Mouse (Mus musculus) thymus, postnatal 10 days (tissue): ENCODE results near the gene Dock2.
"Not testable (repeated sequence)": the region's sequence is repeated elsewhere in the genome, so short reads cannot be mapped to it uniquely, and the experiment has no call there.

Experiments used
- DNase-seq, 2 experiments: peaks; one replicate each; pipeline ENCODE4 v3.0.0; 2021; ENCODE audit warnings: low spot score in 2 of 2

Gene Dock2

GRCm38 (mm10) chr11:34290708-34291107 is 493.0 kb downstream of the Dock2 start:
- DNase-seq: no peak

DNA sequence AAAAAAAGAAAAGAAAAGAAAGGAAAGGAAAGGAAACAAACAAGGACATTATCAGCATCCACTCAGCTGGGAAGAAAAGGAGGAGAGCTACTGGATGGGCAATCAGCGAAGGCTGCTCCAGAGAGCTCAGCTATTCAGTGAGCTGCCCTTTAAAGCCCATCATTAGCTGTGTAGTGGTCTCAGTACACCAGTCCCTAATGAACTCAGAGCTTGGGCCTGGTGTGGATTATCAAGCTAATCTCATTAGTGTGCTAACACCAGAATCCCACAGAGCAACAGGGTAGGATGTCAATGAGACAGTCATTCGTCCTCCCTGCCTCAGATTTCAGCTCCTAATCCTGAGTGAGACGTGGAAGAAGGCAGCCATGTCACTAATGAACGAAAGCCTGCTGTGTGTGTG is 493.4 kb downstream of the Dock2 start:
- no peak for DNase-seq

DNA sequence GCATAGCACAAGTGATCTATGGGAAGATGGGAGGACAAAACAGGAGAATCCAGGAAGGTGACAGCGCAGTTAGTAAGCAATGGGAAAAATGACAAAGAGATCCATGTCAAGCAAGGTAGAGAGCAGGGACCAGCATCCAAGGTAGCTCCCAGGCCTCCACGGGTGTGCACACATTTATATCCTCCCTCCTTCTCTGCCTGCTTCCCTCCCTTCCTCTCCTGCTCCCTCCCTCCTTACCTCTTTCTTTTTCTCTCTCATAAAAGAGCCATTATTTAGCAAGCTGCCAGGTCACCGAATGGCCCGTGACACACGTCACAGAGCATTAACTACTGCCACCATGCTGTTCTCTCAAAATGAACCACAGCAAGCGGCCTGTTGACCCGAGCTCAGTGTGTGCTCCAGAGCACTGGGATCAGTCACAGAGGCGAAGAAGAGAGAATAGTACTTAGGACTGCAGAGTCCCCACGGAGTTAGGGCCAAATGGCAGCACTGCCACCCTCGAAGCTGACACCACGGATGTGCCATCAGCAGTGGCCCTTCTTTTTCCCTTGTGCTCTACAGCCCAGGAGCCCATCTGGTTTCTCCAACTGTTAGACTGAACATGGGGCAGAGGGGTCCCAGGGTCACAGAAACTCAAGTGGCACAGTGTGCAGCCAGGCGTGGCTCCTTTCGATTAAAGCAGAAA is 499.4 kb downstream of the Dock2 start:
- DNase-seq: no peak

DNA sequence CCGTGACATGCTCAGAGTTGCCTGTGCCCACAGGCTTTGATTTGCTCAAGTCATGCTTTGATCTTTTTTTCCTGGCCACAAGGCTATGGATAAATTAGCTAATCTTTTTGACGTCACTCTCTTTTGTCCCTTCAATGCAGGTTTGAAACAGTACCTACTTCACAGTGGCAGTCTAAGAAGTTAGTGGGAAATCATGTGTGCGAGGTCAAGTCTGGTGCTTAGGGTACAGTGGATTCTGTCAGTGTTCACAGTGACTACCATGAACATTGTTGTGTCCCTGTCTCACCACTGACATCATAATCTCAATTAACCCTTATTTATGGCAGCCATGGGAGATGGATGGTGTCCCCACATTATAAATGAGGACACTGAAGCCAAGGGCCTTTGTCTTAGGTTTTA is 506.6 kb downstream of the Dock2 start:
- DNase-seq: no peak

- no peak for DNase-seq
Measured at GRCm38 (mm10) chr11:34276363-34277046, 507.2 kb downstream of the Dock2 start.

GRCm38 (mm10) chr11:34275941-34276340 is 507.8 kb downstream of the Dock2 start:
- DNase-seq: peak in 1 of 2 experiments; percentile 15

- no peak for DNase-seq
Measured at GRCm38 (mm10) chr11:34272016-34272415, 511.7 kb downstream of the Dock2 start.

DNA sequence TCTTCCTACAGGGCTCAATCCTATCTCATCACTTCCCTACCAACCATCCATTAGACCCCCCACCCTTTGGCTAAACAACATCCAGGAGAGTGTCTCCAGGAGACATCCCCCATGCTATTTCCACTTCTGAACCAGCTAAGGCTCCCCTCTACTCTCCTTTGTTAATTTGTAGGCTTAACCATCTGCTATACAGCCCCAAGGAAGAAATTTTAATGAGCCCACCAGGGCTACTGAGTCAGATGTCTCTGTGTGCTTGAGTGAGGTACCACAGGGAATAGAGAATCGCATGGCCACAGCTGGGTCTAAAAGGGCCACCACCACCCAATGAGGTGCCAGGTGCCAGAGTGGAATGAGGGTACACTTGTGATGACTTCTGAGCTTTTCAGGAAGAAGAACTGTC is 519.6 kb downstream of the Dock2 start:
- DNase-seq: no peak

DNA sequence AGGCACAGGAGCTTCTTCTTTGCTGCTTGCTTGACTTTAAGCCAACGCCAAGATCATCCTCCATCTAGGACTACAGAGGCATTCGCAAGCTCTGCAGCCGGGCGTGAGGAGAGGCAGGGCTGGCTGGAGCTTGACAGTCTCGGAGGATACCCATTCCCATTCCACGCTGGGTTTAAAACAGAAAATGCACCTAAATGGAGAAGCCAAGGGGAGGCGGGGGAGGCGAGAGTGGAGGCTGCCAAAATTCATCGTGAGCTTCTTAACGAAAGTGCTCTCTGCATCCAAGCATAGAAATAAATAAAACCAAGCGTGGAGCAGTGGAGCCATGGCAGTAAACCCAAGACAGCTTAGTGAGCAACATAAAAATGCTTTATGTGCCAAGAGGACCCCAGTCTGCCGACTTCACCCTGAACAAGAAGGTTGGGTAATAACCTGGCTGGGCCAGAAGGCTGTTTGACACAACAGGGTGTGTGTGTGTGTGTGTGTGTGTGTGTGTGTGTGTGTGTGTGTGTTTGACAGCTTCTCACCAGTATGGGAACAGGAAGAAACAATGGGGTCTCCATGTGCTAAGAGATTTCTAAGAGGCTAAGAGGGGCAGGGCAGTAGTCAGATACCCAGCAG is 524.7 kb downstream of the Dock2 start:
- DNase-seq: no peak

DNA sequence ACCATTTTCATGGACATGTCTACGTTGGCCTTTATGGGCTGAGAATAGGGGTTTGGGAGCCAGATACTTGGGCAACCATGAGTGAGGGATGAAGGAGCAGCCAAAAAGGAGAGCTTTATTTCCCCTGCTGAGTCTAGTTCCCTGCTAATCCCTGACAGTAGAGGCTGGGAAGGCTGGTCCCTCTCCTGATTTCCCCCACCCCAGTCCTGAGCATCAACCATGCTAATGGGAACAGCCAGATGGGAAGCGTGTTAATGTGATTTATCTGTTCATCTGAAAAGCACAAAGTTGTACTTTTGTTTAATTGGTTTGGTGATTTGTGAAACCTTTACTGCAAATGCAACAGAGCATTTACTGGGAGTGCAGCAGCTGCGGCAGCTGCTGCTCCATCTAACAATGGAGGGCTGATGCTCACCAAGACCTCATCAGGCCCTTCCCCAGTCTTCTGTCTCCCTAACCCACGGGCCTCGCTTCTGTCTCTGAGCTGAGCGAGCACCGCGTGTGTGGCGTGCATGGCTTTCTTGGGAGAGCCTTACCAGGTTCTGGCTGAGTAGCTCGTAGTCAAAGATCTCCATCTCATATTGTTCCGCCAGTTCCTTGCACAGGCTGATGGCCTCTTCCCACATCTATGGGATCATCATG is 526.0 kb downstream of the Dock2 start:
- no peak for DNase-seq

DNA sequence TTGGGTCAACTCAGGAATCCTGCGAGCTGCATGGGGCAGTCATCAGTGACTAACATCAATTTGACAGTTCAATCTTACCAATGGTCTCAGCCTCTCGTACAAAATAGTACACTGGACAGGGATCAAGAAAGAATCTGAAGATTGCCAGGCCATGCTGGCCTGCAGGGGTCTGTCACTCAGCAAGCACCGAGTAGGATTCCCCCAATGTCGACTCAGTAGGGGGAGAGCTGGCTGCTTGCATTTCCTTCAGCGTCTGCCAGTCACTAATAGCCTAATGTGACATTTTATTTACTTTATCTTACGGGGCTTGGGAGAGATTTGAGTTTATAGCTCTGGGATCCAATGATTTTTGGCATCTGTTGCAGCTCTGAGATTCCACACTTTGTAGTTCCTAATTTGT is 540.7 kb downstream of the Dock2 start:
- no peak for DNase-seq

DNA sequence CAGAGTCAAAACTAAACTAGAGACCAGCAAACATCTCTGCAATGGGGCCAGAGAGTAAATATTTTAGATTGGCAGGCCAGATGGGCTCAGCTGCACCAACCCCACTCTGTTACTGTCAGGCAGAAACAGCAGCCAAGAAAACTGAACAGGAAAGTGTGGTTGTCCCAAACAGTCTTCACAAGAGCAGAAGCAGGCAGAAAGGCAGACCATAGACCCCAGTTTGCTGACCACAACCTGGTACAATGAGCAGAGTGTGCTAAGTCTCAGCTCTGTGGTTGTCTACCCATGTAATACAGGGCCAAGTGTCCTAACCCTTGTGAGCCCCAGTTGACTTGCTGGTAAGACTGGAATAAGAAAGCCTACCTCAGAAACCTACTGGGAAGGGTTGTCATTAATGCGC is 543.4 kb downstream of the Dock2 start:
- DNase-seq: no peak

GRCm38 (mm10) chr11:34239691-34240090 is 544.0 kb downstream of the Dock2 start:
- no peak for DNase-seq

DNA sequence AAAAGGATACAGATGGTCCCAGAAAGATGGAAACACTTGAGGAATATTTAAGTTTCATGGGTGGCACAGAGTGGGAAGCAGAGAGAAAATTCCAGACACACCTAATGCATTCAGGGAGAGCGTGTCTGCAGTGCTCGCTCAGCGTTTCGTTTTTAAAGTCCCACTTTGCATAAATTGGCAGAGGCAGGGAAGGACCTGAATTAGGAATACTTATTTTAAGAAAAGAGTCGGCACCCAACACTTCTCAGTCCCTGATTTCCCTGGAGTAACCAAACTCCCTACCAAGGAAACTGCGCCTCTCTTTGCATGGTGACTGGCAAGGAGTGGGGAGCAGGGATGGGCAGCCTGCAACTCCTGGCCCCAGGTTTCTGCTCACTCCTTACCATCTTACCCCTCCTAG is 546.8 kb downstream of the Dock2 start:
- DNase-seq: no peak

- DNase-seq: peak; percentile 11 to 49
Measured at GRCm38 (mm10) chr11:34236091-34236759, 547.5 kb downstream of the Dock2 start.

DNA sequence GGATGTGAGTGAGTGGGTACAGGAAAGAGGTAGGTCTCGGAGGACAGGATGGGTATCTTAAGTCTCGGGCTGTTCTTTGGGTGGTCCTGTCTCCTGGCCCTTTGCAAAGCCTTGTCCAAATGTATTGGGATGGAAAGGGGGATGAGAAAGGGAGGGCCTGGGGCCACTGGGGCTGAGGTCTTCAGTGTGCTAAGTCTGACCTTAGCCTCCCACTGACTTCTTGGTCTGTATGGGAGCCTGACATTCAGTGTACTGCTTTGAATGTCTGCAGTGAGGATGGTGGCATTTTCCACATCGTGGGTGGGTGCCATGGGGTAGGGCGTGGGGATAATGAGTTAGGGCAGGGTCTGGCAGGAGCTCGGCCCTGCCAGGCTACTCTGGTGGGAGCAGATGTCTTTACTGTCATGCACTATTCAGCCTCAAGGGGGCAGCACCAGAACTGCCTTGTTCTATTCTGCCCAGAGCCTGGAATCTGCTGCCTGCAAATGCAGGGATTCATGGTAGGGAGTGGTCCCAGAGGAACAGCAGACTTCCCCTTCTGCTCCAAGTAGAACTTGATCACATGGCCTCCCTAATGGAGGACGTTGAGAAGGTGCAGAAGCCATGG is 554.8 kb downstream of the Dock2 start:
- DNase-seq: peak; percentile 8 to 58

DNA sequence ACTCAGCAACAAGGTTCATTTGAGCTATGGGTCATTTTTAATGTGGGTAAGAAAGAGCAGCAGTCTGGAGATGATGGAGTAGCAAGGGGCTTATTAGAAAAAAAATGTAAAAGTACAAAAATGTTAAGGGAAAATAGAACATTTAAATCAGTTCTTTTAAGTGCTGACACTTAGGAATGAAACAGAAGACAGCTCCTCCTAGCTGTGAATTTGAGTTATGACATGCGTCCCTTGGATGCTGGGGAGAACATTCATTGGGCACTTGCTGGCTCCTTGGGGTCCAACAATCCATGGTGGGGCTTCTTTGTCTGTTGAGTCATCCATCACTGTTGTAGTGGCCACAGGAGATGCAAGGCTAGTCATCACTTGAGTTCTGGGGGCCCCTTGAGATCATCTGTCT is 556.5 kb downstream of the Dock2 start:
- DNase-seq: no peak

DNA sequence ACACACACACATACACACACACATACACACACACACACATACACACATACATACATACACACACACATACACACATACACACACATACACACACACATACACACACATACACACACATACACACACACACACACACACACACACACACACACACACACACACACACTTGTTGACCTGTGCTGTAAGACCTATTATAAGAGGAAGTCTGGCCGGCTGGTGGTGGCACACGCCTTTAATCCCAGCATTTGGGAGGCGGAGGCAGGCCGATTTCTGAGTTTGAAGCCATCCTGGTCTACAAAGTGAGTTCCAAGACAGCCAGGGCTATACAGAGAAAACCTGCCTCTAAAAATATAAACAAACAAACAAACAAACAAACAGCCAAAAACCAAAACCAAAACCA is 563.1 kb downstream of the Dock2 start:
- not testable (repeated sequence) for DNase-seq

GRCm38 (mm10) chr11:34212853-34213252 is 570.8 kb downstream of the Dock2 start:
- DNase-seq: peak; percentile 22 to 67

DNA sequence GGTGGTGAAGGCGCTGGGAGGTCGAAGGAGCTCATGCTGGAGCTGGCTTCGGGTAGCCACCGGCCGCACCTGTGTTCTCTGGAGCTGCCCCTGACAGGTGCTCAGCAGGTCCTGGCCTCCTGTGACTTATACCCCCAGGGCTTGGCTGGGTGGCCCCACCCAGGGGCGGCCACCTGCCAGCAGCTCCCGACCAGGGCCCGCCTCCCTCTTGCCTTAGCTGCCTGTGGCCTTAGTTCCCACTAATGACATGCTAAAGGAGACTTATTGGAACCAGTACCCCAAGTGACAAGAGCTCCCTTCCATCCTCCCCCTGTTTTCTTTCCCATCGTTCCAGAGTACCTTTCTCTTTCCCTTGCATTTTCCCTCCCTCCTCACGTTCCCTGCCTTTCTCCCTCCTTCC is 575.7 kb downstream of the Dock2 start, which contains the start of gene Foxi1:
Gene Foxi1, minus strand, starts transcription at position 101 of the 400 bp plus-strand sequence.
- no peak for DNase-seq

DNA sequence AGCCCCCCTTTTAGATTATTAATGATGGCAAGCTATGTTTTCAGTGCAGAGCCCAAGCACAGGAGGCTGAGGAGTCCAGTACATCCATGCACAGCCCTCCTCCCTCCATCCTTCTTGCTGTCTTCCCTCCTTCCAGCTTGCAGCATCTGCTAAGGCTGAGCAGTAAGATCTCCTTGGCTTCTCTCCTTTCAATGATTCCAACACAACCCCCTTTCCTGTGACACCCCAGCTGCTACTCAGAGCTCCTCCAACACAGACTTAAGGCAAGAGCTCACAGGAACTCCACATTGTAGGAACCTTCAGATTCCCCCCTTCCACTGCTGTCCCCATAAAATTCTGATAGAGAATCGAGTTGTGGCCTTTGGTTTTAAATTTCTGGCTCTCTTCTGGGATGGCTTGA is 580.9 kb downstream of the Dock2 start:
- no peak for DNase-seq

DNA sequence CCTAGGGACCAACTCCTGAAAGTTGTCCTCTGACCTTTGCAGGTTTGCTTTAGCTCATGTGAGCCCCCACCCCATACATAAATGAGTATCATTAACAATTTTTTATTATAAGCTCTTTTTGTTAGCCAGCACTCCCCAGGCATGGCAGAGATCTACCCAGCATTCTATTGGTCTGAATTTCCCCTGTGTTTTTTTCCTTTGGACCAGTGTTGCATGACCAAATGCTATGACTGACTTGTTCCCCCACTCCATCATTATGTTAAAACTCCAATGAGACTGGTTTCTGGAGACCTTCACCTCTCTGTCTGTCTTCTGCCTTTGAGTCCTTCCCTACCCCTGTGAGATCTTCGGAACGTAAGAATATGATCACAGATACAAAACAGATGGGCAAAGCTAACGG is 588.5 kb downstream of the Dock2 start:
- DNase-seq: no peak
